Mouse (Mus musculus) adrenal gland, adult 8-10 months (tissue): ENCODE results near the gene Clec9a. TPM values are rescaled to one million over a fixed set of nuclear protein-coding genes. Genes with fewer than 3 reads are reported as not detected.
A peak's percentile ranks its signal among the peaks of the same experiment; 100 is the strongest.

Source experiments
- DNase-seq: peaks from one replicate; pipeline ENCODE4 v3.0.0; 2022
- total RNA-seq, 4 experiments: library from RNA; stranded (reverse); gene quantifications; 2 replicates each; pipeline ENCODE4 v1.2.4; 2022

Gene Clec9a
- total RNA-seq, 4 experiments from 2014 or later, result 0.24 to 2.7 (median 1.2) TPM

DNA sequence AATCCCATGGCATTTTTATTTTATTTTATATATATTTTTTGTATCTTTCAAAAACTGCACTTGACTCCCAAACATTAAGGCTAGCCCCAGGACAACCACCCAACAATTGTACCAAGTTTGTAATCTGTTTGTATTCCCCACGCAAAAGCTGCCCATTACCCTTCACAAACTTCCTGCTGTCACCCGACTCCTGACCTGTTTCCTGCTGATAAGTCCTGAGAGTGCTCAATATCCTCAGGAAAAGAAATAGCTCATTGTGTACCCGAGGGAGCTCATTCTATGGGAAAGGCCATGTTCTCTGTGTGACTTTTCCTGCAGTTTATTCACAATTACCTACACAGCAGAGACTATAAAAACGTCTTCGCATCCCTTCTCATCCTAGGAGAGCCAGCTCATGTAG lies 17.1 kb downstream of the Clec9a start:
- no peak for DNase-seq

DNA sequence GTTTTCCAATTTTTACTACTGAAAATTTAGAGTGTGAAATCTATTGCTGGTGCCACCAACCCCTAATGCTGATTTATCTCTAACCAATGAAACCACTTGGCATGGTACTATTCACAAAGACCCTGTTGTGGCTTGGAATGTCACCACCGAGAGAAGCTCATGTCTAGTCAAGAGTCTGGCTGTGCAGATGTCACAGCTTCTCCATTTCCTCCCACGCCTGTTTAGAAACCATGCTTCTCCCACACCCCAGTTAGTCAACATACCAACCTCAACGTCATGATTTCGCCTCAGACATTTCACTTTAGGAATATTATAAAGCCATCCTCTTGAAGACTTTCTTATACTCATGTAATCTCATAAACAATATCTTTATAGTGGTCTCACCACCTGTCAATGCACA lies 18.6 kb downstream of the Clec9a start:
- no peak for DNase-seq

DNA sequence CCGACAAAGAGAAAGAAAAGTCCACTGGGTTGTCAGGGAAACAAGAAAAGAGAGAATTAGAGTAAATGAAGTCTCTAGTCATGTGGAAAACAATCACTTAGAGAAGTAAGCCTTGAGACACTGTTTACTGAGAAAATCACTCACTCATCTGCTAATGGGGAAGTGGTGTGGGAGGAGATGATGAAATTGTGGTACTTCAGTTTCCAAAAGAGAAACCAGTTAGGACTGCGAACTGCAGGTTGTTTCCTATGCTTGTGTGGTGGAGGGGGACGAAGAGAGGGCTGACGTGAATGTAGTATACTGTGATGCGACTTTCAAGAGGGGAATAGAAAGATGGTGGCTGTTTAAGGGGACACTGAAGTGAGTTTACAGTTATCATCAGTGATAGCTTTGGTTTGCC lies 25.6 kb downstream of the Clec9a start:
- no peak for DNase-seq

DNA sequence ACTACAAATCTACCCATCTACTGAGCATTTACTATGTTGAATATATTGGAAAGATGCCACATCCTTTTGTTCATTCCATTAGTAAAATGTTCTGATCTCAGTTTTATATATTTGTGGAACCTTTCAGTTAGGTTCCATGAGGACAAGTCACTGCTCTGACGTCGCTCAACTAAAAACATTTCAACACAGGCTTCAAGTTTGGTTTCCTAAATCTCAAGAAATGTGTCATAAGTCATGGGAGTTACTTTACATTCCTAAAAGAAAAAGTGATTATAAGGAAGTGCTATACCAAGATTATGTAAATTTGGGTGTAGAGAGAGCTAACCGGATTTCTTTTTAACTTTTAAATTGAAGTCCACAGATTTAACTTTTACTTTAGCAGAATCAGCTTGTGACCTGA lies 27.4 kb downstream of the Clec9a start:
- DNase-seq, result no peak

DNA sequence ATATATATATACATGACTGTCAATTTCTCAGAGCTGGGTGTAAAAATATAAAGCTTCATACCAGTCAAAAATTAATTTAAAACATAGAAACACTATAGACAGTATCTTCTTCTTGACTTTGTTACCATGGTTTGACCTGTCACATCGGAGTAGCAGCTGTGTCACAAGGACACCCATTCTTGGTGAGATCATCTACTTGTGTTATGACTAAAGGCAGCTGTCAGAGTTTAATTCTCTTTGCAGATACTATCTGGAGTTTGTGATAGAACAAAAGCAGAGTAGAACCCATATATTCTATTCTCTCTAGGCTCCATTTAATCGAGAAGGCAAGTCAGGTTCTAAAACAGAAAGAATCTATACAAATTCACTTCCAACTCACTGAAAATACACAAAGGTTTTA lies 29.4 kb downstream of the Clec9a start:
- no peak for DNase-seq

DNA sequence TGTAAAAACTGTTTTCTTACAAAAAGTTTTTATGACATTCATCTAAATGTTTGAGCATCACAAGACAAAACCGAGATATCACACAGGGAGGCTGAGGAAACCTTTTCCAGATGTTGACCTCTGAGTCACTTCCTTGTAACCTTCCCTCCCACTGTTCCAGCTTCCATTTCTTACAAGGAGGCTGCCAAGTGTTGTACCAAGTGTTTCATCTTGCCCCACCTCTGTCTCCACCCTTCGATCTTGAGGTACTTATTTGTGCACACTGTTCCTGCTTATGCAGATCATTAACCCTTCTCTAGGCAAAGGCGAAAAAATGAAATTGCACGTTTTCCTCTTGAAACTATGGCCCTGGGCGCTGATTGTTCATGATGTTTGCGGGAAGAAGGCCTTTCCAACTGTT lies 41.1 kb downstream of the Clec9a start:
- no peak for DNase-seq

DNA sequence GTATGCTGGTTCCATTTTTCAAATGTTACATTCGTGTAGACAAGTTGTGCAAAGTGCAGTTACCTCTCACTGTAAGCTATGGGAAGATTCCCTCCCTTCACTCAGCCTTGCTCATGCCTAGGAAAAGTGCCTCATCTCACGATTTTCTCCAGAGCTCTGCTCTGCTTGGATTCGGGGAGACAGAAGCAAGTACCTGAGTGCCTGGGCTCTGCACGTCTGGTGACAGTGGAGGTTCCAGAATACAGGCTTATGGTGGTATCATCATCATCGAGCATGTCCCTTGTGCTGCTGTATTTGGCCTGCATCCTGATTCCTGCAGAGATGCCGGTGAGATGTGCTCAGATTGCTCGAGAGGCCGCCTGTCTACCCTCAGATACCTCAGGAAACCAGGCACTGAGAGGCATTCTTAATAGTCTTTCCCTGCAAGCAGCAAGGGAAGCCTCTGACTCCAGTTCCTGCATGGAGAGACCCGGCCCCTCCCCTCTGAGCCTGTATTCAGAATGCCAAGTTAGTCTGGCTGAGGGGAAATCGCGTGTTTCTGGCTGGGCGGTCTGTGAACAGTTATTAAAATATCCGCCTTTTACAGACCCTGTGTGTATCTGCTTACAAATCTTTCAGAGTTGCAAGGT lies 42.9 kb downstream of the Clec9a start, which contains the start of gene Clec1a:
Gene Clec1a (minus strand): TSS at position 590 of the 629 bp plus-strand sequence.
- DNase-seq, result peak; percentile 14

DNA sequence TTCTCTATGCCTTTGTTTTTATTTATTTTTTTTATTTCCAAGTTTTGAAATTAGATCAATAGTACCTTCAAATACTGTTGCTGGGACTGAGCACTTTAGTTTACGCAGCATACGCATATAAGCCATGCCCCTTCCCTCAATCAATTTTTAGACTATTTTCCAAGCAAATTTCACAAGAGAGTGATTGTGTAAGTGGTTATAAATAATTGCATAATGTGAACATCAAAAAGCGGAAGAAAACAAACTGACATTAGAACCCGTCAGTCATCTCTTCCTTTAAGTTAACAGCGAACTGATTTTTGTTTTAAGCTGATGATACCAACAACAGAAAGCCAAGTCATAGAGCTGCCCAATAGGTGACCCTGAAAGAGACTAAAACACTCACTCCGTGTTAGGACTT lies 62.7 kb downstream of the Clec9a start:
- DNase-seq, result no peak

DNA sequence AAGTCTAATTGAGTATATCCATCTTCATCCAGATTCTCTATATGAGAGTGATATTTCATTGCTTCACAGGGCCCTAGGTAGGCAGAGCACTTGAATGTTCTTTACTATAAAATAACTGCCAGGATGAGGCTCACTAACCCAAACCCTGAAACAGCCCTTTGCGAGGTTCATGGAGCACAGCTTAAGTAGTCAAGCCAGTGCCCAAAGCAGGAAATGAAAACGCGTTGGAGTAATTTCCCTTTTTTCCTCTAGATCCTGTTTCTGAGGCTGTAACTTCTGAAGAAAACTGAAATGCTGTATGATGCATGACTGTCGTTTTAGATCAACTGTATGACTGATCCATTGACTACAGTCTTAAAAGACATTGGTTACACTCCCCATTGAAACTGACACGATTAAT lies 64.0 kb downstream of the Clec9a start:
- no peak for DNase-seq

Other genes with a start within 250 kb of the Clec9a start
- 10 to 100 TPM; 38.2 to 55.3 (median 41.8) TPM for gene Clec2d, start 228.2 kb upstream of the Clec9a start, total RNA-seq
- gene Cd69, start 133.4 kb upstream of the Clec9a start, total RNA-seq, result under 1 TPM in 3 of 4 experiments, not detected in 1; 0.21 to 0.38 (median 0.27) TPM
- gene 4922502D21Rik, start 77.1 kb upstream of the Clec9a start, total RNA-seq, result not detected
- gene Clec12a, start 66.2 kb upstream of the Clec9a start, total RNA-seq, result 1 to 10 TPM in 3 of 4 experiments, under 1 TPM in 1; 0.55 to 5.7 (median 2.9) TPM
- gene Clec12b, start 23.0 kb upstream of the Clec9a start, total RNA-seq, result under 1 TPM in 2 of 4 experiments, not detected in 2; 0.52 to 0.70 TPM
- 1 to 10 TPM; 1.3 to 2.6 (median 2.2) TPM for gene Clec1b, start 11.6 kb upstream of the Clec9a start, total RNA-seq
- 1 to 10 TPM; 4.9 to 9.2 (median 7.6) TPM for gene Clec1a, start 43.1 kb downstream of the Clec9a start, total RNA-seq
- gene Olr1, start 98.3 kb downstream of the Clec9a start, total RNA-seq, result under 1 TPM in 3 of 4 experiments, not detected in 1; 0.23 to 0.27 (median 0.24) TPM
- not detected for gene Tmem52b, start 103.7 kb downstream of the Clec9a start, total RNA-seq
- gene Gabarapl1, start 124.3 kb downstream of the Clec9a start, total RNA-seq, result 100 to 1,000 TPM; 264 to 374 (median 322) TPM
- under 1 TPM in 2 of 4 experiments, not detected in 2; 0.22 to 0.44 TPM for gene Klre1, start 169.0 kb downstream of the Clec9a start, total RNA-seq
- under 1 TPM in 3 of 4 experiments, not detected in 1; 0.46 to 0.68 (median 0.67) TPM for gene Klrd1, start 182.9 kb downstream of the Clec9a start, total RNA-seq
- gene Klrk1, start 215.0 kb downstream of the Clec9a start, total RNA-seq, result 1 to 10 TPM in 2 of 4 experiments, under 1 TPM in 2; 0.31 to 1.6 (median 1.0) TPM
- gene Klrc3, start 234.5 kb downstream of the Clec9a start, total RNA-seq, result not detected